Mouse (Mus musculus) midbrain, postnatal 0 days (tissue): ENCODE data around the gene Nlrp4f. TPM values are rescaled to one million over a fixed set of nuclear protein-coding genes. Genes with fewer than 3 reads are reported as not detected.
A peak's percentile ranks its signal among the peaks of the same experiment; 100 is the strongest.

Source experiments
- ATAC-seq: fragments of 200-750 bp; cut with Nextera tagmentation; 2 replicates; pipeline ENCODE4 v1.8.0; 2017; ENCODE audit warnings: moderate number of reproducible peaks, mild to moderate bottlenecking, moderate TSS enrichment, moderate library complexity; ENCODE audit not compliant: low FRiP score
- DNase-seq: peaks from one replicate; pipeline ENCODE4 v3.0.0-alpha.2; 2015; ENCODE audit warnings: low spot score
- H3K27ac ChIP-seq: fragments of 300-500 bp; sonication (generic); 2 replicates; pipeline ENCODE4 v1.5.1; 2014; ENCODE audit warnings: low read depth, mild to moderate bottlenecking, low read length, mixed read lengths
- H3K27me3 ChIP-seq: fragments of 300-500 bp; sonication (generic); 2 replicates; pipeline ENCODE4 v1.6.1; 2014; ENCODE audit warnings: low read length, control low read depth, mixed read lengths; ENCODE audit not compliant: insufficient read depth
- H3K36me3 ChIP-seq: fragments of 300-500 bp; sonication (generic); 2 replicates; pipeline ENCODE4 v1.6.1; 2014; ENCODE audit warnings: low read length, control low read depth, mixed read lengths; ENCODE audit not compliant: insufficient read depth
- H3K4me1 ChIP-seq: fragments of 300-500 bp; sonication (generic); 2 replicates; pipeline ENCODE4 v1.6.1; 2014; ENCODE audit warnings: mild to moderate bottlenecking, control low read depth, antibody characterized with exemption, low read length, mixed read lengths; ENCODE audit not compliant: insufficient read depth
- H3K4me2 ChIP-seq: fragments of 300-500 bp; sonication (generic); 2 replicates; pipeline ENCODE4 v1.6.1; 2014; ENCODE audit warnings: low read depth, mild to moderate bottlenecking, low read length, mixed read lengths; ENCODE audit not compliant: poor library complexity, severe bottlenecking
- H3K4me3 ChIP-seq: fragments of 300-500 bp; sonication (generic); 2 replicates; pipeline ENCODE4 v1.5.1; 2014; ENCODE audit warnings: low read depth, mild to moderate bottlenecking, low read length, moderate library complexity
- H3K9ac ChIP-seq: fragments of 300-500 bp; sonication (generic); replicated peaks from 2 replicates; pipeline ENCODE4 v1.6.1; 2014; ENCODE audit warnings: mild to moderate bottlenecking, low read length, moderate library complexity, mixed read lengths; ENCODE audit not compliant: poor library complexity, severe bottlenecking
- H3K9me3 ChIP-seq: fragments of 300-500 bp; sonication (generic); 2 replicates; pipeline ENCODE4 v1.6.1; 2016; ENCODE audit warnings: low read length, control low read depth
- CTCF ChIP-seq: IDR thresholded peaks from 2 replicates; pipeline ENCODE4 v1.5.1; 2016; ENCODE audit warnings: antibody characterized with exemption, mild to moderate bottlenecking
- WGBS: fragments of 180-500 bp; shearing (Covaris S2); extraction: QIAGEN DNeasy Blood & Tissue Kit; methylation state at CpG from one replicate; pipeline ENCODE4 v1.1.7; 2014; 5-methylcytosine and 5-hydroxymethylcytosine counted together
- polyA plus RNA-seq: library from polyadenylated mRNA; unstranded; fragments of >200 nt; fragmentation: Nextera tagmentation; extraction: Ambion mirVana; gene quantifications from 2 replicates; pipeline ENCODE4 v1.2.1, GENCODE M21; 2015
- total RNA-seq: library from RNA; depleted of rRNA; stranded (reverse); fragments of >200 nt; gene quantifications from 2 replicates; pipeline ENCODE4 v1.2.3, GENCODE M21; 2014

Nlrp4f gene
- total and polyA plus RNA-seq, 2 experiments from 2014 or later: 0.11 TPM; not detected in 1

DNA sequence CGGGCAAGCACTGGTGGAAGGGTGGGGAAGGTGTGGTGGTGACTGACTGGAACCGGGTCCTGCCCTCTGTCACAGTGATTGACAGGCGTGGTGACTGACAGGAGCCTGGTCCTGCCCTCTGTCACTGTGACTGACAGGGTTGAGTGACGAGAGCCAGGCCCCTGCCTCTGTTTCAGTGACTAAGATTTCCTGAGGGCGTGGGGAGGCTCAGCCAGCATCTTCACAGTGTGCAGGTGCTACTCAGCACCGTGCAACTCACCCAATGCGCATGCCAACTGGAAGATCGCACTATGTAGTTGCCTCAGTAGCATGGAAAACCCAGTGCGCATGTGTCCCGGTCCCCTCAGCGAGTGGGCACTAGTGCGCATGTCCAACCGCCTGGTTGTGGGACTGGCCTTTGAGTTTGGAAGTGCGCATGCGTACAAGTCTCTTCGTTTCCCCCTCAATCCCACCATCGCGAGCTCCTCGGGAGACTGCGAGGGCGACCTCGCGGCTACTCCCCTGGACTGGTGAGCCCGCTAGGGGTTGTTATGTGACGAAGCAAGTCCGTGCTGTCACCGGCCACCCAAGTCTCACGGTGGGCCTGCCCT is 34.8 kb upstream of the Nlrp4f start:
- Histone ChIP-seq H3K27me3 (no peaks in the 10 kb centered on the region), H3K4me1 (peaks cover 8% of the 10 kb centered on the region; the same call in 1 of the 2 replicates), H3K4me2 (peak overlapping the region; percentile 98), H3K27ac (peak overlapping the region; percentile 81), H3K36me3 (no peaks in the 10 kb centered on the region), H3K9ac (peak overlapping the region; percentile 73), H3K9me3 (peaks cover 2% of the 10 kb centered on the region; the same call in 1 of the 2 replicates), H3K4me3 (peak overlapping the region; percentile 72)
- WGBS: 2% methylated on average over 28 of the region's 28 CpGs
- peak; percentile 96 for ATAC-seq
- DNase-seq: peak; percentile 99
- TF ChIP-seq CTCF: no peak

DNA sequence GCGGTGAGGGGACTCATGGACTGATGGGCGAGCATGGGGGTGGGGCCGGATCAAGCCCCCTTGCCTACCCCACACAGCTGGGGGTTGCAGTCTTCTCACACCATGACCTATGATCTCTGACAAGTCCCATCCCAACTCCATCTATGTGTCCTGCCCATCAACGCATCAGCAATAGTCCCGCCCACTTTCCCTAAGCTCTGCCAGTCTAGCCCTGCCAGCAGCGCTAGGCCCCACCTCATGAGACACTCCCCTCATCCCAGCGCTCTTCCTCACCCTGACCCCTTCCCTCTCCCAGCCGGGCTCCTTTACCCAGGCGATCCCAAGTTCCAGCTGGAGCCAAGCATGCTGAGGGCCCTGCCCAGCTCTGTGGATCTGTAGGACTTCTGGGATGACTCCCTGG is 31.4 kb upstream of the Nlrp4f start:
- DNase-seq: no peak
- TF ChIP-seq CTCF: no peak
- 78% methylated on average over 9 of the region's 9 CpGs for WGBS

DNA sequence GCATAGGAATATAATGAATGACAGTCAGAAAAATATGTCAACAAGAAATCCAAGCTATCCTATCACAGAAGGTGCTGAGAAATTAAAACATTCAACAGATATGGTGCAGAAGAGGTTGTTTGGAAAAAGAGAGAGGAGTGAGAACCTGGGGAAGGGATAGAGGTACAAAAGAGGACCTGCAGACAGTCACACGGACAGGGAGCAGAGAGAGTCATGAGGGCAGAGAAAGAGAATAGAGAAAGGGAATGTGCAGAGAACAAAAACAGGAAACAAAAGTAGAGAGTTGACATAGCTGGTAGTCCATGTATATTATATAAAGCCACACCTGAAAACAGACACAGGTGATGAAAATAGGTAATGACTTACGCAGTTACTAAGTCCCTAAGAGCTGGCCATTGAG is 20.9 kb upstream of the Nlrp4f start:
- no peak overlapping the region for H3K4me3 ChIP-seq
- H3K36me3 ChIP-seq: no peaks in the 10 kb centered on the region
- no peaks in the 10 kb centered on the region for H3K27me3 ChIP-seq
- H3K9me3 ChIP-seq: no peaks in the 10 kb centered on the region
- H3K4me2 ChIP-seq: no peak overlapping the region
- no peak for DNase-seq
- no peak for ATAC-seq
- no peaks in the 10 kb centered on the region for H3K4me1 ChIP-seq
- no peak overlapping the region for H3K9ac ChIP-seq
- WGBS: 86% methylated on average over 2 of the region's 2 CpGs
- no peak overlapping the region for H3K27ac ChIP-seq
- no peak for TF ChIP-seq CTCF

More for the DNA sequence above, 31.4 kb upstream of the Nlrp4f start:
- H3K4me1 ChIP-seq: peaks cover 3% of the 10 kb centered on the region; the same call in 1 of the 2 replicates
- H3K4me3 ChIP-seq: no peak overlapping the region
- H3K9ac ChIP-seq: no peak overlapping the region
- no peak for ATAC-seq
- no peak overlapping the region for H3K27ac ChIP-seq
- no peaks in the 10 kb centered on the region for H3K27me3 ChIP-seq
- no peaks in the 10 kb centered on the region for H3K36me3 ChIP-seq
- no peak overlapping the region for H3K4me2 ChIP-seq
- H3K9me3 ChIP-seq: no peaks in the 10 kb centered on the region

DNA sequence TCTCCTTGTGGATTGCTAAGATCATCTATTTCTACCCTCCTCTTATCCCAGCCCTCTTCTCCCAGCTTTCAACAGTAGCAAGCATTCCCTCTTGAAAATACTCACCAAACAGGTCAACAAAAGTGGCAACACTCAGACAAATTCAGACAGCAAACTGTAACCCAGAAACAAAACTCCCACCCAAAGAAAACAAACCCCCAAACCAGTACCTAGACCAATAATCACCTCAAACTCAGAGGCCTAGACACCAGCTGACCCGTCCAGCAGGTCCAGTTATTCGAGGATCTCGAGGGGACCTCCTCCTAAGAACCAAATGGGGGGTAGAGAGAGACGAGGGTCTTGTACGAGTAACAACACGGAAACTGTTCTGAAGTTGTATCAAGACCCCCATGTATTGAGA is 20.2 kb upstream of the Nlrp4f start:
- ATAC-seq (no peak), DNase-seq (no peak)
- no peaks in the 10 kb centered on the region for H3K4me1 ChIP-seq
- no peaks in the 10 kb centered on the region for H3K27me3 ChIP-seq
- TF ChIP-seq CTCF: no peak
- no peak overlapping the region for H3K27ac ChIP-seq
- H3K36me3 ChIP-seq: no peaks in the 10 kb centered on the region
- WGBS: 63% methylated on average over 6 of the region's 6 CpGs
- no peak overlapping the region for H3K9ac ChIP-seq
- H3K4me2 ChIP-seq: no peak overlapping the region
- H3K4me3 ChIP-seq: no peak overlapping the region
- no peaks in the 10 kb centered on the region for H3K9me3 ChIP-seq

DNA sequence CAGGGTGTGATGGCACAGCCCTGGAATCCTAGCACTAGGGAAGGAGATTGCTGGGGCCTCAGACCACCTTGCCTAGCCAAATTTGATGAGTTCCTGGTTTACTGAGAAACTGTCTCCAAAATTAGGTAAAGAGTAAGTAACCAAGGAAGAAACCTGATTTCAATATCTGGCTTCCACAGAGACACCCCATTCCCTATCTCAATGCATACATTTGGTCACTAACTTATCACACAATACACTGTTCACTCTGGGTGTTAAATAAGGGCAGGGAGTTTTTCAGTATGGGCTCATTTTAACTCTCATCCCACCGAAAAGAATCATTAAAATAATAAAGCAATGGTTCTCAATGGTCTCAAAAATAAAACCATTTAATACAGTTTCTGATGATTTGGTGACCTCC is 5.1 kb downstream of the Nlrp4f start:
- DNase-seq (no peak), ATAC-seq (no peak)
- 68% methylated on average over 1 of the region's 1 CpGs for WGBS
- H3K9me3 ChIP-seq: no peaks in the 10 kb centered on the region; the same call in 1 of the 2 replicates
- H3K4me1 ChIP-seq: no peaks in the 10 kb centered on the region
- no peak for TF ChIP-seq CTCF
- no peaks in the 10 kb centered on the region for H3K27me3 ChIP-seq
- no peak overlapping the region for H3K4me2 ChIP-seq
- H3K27ac ChIP-seq: no peak overlapping the region
- H3K36me3 ChIP-seq: no peaks in the 10 kb centered on the region
- no peak overlapping the region for H3K4me3 ChIP-seq
- H3K9ac ChIP-seq: no peak overlapping the region

DNA sequence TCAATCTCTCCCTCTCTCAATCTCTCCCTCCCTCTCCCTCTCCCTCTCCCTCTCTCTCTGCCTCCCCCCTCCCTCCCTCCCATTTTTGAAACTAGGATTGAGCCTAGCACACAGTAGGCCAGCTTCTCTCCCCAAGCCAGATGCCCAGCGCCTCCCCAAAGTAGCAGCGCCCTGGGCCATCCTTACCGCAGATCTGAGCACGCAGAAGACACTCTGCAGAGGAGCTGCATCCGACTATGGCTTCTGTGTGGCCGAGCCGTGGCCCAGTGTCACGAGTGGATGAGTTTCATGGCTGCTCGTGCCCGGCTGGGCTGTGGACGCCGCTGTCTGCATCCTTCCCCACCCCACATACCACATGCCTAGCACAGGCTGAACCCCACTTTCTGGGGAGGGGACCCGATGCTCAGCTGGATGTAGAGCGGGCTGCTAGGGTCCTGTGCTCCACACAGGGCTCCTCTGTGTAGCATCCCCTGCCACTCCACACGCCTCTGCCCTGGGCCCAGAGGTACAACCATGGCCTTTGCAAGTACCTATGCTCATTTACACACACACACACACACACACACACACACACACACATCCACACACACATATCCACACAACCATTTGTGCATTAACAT is 29.2 kb downstream of the Nlrp4f start:
- H3K4me2 ChIP-seq: no peak overlapping the region
- WGBS: 65% methylated on average over 15 of the region's 15 CpGs

More for the DNA sequence above, 29.2 kb downstream of the Nlrp4f start:
- DNase-seq (no peak), ATAC-seq (peak; percentile 35; the same call in 1 of the 2 replicates)
- H3K27ac ChIP-seq: no peak overlapping the region
- no peaks in the 10 kb centered on the region for H3K36me3 ChIP-seq
- H3K4me1 ChIP-seq: no peaks in the 10 kb centered on the region
- H3K4me3 ChIP-seq: no peak overlapping the region
- no peak overlapping the region for H3K9ac ChIP-seq
- H3K27me3 ChIP-seq: no peaks in the 10 kb centered on the region
- TF ChIP-seq CTCF: no peak
- H3K9me3 ChIP-seq: 0 out of 2 replicates have a peak, but pooled peaks cover 3% of the 10 kb centered on the region
